Mouse (Mus musculus) hindbrain, embryonic 12.5 days (tissue): ENCODE data around the gene Ift122. TPM values are rescaled to one million over a fixed set of nuclear protein-coding genes. Genes with fewer than 3 reads are reported as not detected.

ENCODE experiments used
- ATAC-seq: fragments of 200-750 bp; cut with Nextera tagmentation; 2 replicates; pipeline ENCODE4 v1.8.0; 2017; ENCODE audit warnings: moderate TSS enrichment; ENCODE audit not compliant: low FRiP score
- H3K27ac ChIP-seq: fragments of 300-500 bp; sonication (generic); 2 replicates; pipeline ENCODE4 v1.5.1; 2016; ENCODE audit warnings: mild to moderate bottlenecking
- H3K27me3 ChIP-seq: fragments of 300-500 bp; sonication (generic); 2 replicates; pipeline ENCODE4 v1.6.1; 2016; ENCODE audit warnings: mild to moderate bottlenecking
- H3K36me3 ChIP-seq: fragments of 300-500 bp; sonication (generic); 2 replicates; pipeline ENCODE4 v1.6.1; 2016; ENCODE audit warnings: mild to moderate bottlenecking
- H3K4me1 ChIP-seq: fragments of 300-500 bp; sonication (generic); 2 replicates; pipeline ENCODE4 v1.6.1; 2016
- H3K4me2 ChIP-seq: fragments of 300-500 bp; sonication (generic); replicated peaks from 2 replicates; pipeline ENCODE4 v1.6.1; 2016; ENCODE audit warnings: mild to moderate bottlenecking
- H3K4me3 ChIP-seq: fragments of 300-500 bp; sonication (generic); 2 replicates; pipeline ENCODE4 v1.5.1; 2016; ENCODE audit warnings: mild to moderate bottlenecking
- H3K9ac ChIP-seq: fragments of 300-500 bp; sonication (generic); 2 replicates; pipeline ENCODE4 v1.6.1; 2016; ENCODE audit warnings: mild to moderate bottlenecking, moderate library complexity
- H3K9me3 ChIP-seq: fragments of 300-500 bp; sonication (generic); replicated peaks from 2 replicates; pipeline ENCODE4 v1.6.1; 2016; ENCODE audit warnings: mild to moderate bottlenecking
- WGBS: fragments of 180-500 bp; shearing (Covaris S2); methylation state at CpG from one replicate; pipeline ENCODE4 v1.1.7; 2016; 5-methylcytosine and 5-hydroxymethylcytosine counted together
- polyA plus RNA-seq: library from polyadenylated mRNA; unstranded; fragments of >200 nt; fragmentation: Nextera tagmentation; extraction: Ambion mirVana; gene quantifications from 2 replicates; pipeline ENCODE4 v1.2.1, GENCODE M21; 2016

Ift122 gene
- polyA plus RNA-seq, 1 experiment from 2014 or later: 31.5 TPM

GRCm38 (mm10) chr6:115968086-115968485 is 114.8 kb downstream of the Ift122 start:
- Histone ChIP-seq H3K27me3 (peaks cover 3% of the 10 kb centered on the region; the same call in 1 of the 2 replicates), H3K9ac (no peak overlapping the region), H3K27ac (no peak overlapping the region), H3K4me3 (no peak overlapping the region), H3K4me1 (peaks cover 31% of the 10 kb centered on the region), H3K4me2 (no peak overlapping the region), H3K9me3 (no peaks in the 10 kb centered on the region), H3K36me3 (no peaks in the 10 kb centered on the region)
- 78% methylated on average over 5 of the region's 5 CpGs for WGBS
- no peak for ATAC-seq

DNA sequence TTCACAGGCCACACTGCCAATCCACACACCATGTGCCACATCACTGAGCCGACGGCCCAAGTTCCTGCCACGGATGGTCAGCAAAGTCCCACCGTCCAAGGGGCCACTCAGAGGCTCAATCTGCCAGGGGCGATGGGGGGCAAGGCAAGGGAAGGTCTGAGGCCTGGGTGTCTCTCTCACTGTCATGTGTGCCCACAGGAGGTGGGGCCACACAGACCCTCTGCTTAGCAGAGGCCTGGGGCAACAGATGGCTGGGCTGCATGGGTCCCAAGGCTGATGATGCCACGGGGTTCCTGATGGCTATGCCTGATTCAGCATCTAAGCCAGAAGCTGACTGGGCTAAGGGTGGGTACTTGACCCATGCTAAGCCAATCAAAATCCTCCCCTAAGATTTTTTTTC is 115.4 kb downstream of the Ift122 start:
- no peak overlapping the region for H3K27ac ChIP-seq
- H3K9me3 ChIP-seq: no peaks in the 10 kb centered on the region

DNA sequence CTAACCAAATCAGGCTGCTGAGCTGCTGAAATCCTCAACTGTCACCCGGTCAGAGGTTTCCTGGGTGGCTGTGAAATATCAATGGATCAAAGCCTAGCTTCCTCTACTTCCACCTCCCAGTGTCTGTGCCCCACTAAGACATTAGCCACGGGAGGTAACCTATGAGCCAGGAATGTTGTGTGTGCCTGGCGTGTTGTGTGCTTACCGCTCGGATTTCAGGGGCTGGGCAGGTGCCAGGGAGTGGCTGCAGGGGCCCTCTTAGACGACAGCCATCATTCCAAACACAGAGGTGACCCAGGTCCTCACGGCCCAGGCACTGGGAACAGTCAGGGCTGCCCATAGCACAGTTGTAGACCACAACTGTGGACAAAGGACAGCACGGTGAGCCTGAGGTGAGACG is 115.8 kb downstream of the Ift122 start:
- H3K9me3 ChIP-seq: no peaks in the 10 kb centered on the region
- peaks cover 35% of the 10 kb centered on the region for H3K4me1 ChIP-seq
- no peak overlapping the region for H3K4me3 ChIP-seq
- no peak overlapping the region for H3K27ac ChIP-seq
- no peaks in the 10 kb centered on the region for H3K36me3 ChIP-seq
- 73% methylated on average over 9 of the region's 9 CpGs for WGBS
- no peak overlapping the region for H3K9ac ChIP-seq
- no peak for ATAC-seq
- H3K27me3 ChIP-seq: peaks cover 3% of the 10 kb centered on the region; the same call in 1 of the 2 replicates
- no peak overlapping the region for H3K4me2 ChIP-seq

More for the DNA sequence above, 115.4 kb downstream of the Ift122 start:
- no peak overlapping the region for H3K9ac ChIP-seq
- no peak overlapping the region for H3K4me3 ChIP-seq
- peak; percentile 35; the same call in 1 of the 2 replicates for ATAC-seq
- WGBS: 73% methylated on average over 6 of the region's 6 CpGs
- H3K27me3 ChIP-seq: peaks cover 3% of the 10 kb centered on the region; the same call in 1 of the 2 replicates
- H3K4me2 ChIP-seq: no peak overlapping the region
- H3K4me1 ChIP-seq: peaks cover 32% of the 10 kb centered on the region
- no peaks in the 10 kb centered on the region for H3K36me3 ChIP-seq

GRCm38 (mm10) chr6:115969952-115970351 is 116.7 kb downstream of the Ift122 start:
- Histone ChIP-seq H3K27ac (no peak overlapping the region), H3K4me3 (no peak overlapping the region), H3K4me2 (no peak overlapping the region), H3K27me3 (peaks cover 3% of the 10 kb centered on the region; the same call in 1 of the 2 replicates), H3K9ac (no peak overlapping the region), H3K4me1 (peaks cover 38% of the 10 kb centered on the region), H3K9me3 (no peaks in the 10 kb centered on the region), H3K36me3 (no peaks in the 10 kb centered on the region)
- 58% methylated on average over 3 of the region's 6 CpGs for WGBS
- no peak for ATAC-seq

DNA sequence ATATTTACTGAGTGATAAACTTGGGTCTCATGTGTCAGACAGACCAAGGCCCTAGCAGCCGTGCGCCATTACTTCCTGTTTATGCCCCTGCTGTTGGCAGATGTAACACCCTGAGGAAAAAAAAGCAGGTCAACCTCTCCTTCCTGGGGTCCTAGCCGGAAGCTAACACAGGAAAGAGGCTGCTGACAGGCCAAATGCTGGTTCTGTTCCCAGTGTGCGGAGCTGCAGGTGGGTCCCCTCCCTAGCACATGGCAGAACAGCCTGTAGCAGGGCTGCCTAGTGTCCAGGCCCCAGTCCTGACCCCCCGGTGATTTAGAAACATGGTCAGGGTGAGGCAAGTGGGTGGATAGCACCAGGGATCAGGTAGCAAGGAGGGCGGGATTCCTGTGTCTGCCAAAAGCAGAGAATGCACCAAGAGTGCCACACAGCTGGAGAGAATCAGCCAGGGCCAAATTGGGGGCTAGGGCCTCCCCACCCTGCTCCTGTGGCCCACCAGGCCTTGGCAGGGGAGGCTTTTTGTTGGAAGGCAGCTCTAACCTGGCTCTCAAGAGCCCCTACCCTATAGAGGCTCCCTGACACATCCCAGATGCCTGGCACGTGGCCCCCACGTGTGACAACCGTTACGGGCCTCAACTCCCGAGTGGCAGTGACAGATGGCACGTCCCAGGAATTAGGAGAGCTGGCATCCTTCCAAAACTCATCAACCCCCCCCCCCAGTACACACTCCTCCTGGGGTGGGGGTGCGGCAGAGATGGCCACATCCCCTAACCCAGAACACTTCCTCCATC is 118.2 kb downstream of the Ift122 start:
- peaks cover 38% of the 10 kb centered on the region for H3K4me1 ChIP-seq
- peak; percentile 14; the same call in 1 of the 2 replicates for ATAC-seq
- no peak overlapping the region for H3K27ac ChIP-seq
- H3K4me2 ChIP-seq: no peak overlapping the region
- H3K27me3 ChIP-seq: no peaks in the 10 kb centered on the region
- no peaks in the 10 kb centered on the region for H3K36me3 ChIP-seq
- 52% methylated on average over 13 of the region's 13 CpGs for WGBS
- H3K9me3 ChIP-seq: no peaks in the 10 kb centered on the region
- H3K4me3 ChIP-seq: no peak overlapping the region
- H3K9ac ChIP-seq: no peak overlapping the region; the same call in 1 of the 2 replicates

- ATAC-seq: no peak
- Histone ChIP-seq H3K9me3 (no peaks in the 10 kb centered on the region), H3K27me3 (no peaks in the 10 kb centered on the region), H3K4me1 (peaks cover 38% of the 10 kb centered on the region), H3K36me3 (no peaks in the 10 kb centered on the region), H3K27ac (no peak overlapping the region), H3K9ac (no peak overlapping the region), H3K4me3 (no peak overlapping the region), H3K4me2 (no peak overlapping the region)
- WGBS: 75% methylated on average over 7 of the region's 7 CpGs
These were observed 119.0 kb downstream of the Ift122 start for GRCm38 (mm10) chr6:115972083-115972764.

- Histone ChIP-seq H3K27me3 (no peaks in the 10 kb centered on the region), H3K9me3 (no peaks in the 10 kb centered on the region), H3K9ac (no peak overlapping the region), H3K4me1 (peaks cover 33% of the 10 kb centered on the region), H3K27ac (no peak overlapping the region), H3K36me3 (no peaks in the 10 kb centered on the region), H3K4me3 (no peak overlapping the region), H3K4me2 (no peak overlapping the region)
- 86% methylated on average over 15 of the region's 15 CpGs for WGBS
- ATAC-seq: no peak
These were observed 120.0 kb downstream of the Ift122 start for GRCm38 (mm10) chr6:115973139-115973875.

DNA sequence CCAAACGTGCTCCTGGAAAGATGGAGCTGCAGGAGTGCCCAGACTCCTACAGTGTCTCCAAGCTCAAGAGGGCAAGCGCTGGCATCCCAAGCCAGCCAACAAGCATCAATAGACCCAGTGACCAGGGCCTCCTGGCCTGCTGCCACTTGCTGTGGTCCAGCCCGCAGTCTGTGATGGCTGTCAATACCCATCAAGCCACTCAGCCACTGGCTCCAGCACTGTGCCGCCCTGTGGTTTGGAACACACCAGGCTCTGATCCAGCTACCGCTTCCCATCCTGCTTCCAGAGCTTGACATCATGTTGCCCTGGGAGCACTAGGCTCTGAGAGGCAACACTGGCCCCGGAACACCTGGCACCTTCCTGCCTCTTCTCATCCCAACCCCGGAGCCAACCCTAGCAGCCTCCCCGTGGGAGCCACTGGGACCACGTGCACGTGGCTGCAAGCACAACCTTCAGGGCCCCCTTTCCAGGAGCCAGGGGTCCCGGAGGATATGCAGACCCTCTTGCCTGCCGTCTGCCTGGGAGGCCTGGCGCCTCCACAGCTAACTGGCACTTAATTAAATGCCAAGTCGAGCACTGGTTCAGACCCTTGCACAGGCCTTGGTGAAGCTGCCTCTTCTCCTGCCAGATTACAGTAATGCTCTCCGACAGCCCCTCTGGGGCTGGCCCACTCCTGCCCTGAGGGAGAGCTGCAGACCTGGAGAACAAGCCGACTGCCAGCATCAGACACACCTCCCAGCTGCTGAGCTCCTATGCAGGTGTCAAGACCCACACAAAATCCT is 120.8 kb downstream of the Ift122 start:
- 74% methylated on average over 16 of the region's 16 CpGs for WGBS
- no peaks in the 10 kb centered on the region for H3K9me3 ChIP-seq
- H3K9ac ChIP-seq: no peak overlapping the region
- no peaks in the 10 kb centered on the region for H3K27me3 ChIP-seq
- no peaks in the 10 kb centered on the region for H3K36me3 ChIP-seq
- peaks cover 28% of the 10 kb centered on the region for H3K4me1 ChIP-seq
- H3K4me2 ChIP-seq: no peak overlapping the region
- H3K4me3 ChIP-seq: no peak overlapping the region
- H3K27ac ChIP-seq: no peak overlapping the region
- ATAC-seq: no peak

- WGBS: 88% methylated on average over 8 of the region's 8 CpGs
- Histone ChIP-seq H3K9ac (no peak overlapping the region), H3K4me2 (no peak overlapping the region), H3K27ac (no peak overlapping the region), H3K9me3 (no peaks in the 10 kb centered on the region), H3K27me3 (no peaks in the 10 kb centered on the region), H3K36me3 (no peaks in the 10 kb centered on the region), H3K4me3 (no peak overlapping the region), H3K4me1 (peaks cover 31% of the 10 kb centered on the region)
- no peak for ATAC-seq
These were observed 122.3 kb downstream of the Ift122 start for GRCm38 (mm10) chr6:115975606-115976005.
